Mouse (Mus musculus) testis, postnatal 14 days (tissue): ENCODE results near the gene Rbfox1.

ENCODE experiments used
- DNase-seq: peaks from one replicate; pipeline ENCODE4 v3.0.0; 2021; ENCODE audit warnings: low spot score

Gene Rbfox1

GRCm38 (mm10) chr16:7149106-7149899, 1264.1 kb downstream of the Rbfox1 start:
- no peak for DNase-seq

GRCm38 (mm10) chr16:7150201-7150791, 1265.1 kb downstream of the Rbfox1 start:
- DNase-seq: no peak

GRCm38 (mm10) chr16:7152401-7152800, 1267.2 kb downstream of the Rbfox1 start:
- no peak for DNase-seq

GRCm38 (mm10) chr16:7154671-7155070, 1269.5 kb downstream of the Rbfox1 start:
- no peak for DNase-seq

GRCm38 (mm10) chr16:7158856-7159826, 1274.0 kb downstream of the Rbfox1 start:
- DNase-seq: no peak

GRCm38 (mm10) chr16:7159827-7160217, 1274.7 kb downstream of the Rbfox1 start:
- no peak for DNase-seq

- DNase-seq: no peak
These were observed 1277.0 kb downstream of the Rbfox1 start for GRCm38 (mm10) chr16:7162168-7162567.

GRCm38 (mm10) chr16:7163688-7164087, 1278.5 kb downstream of the Rbfox1 start:
- DNase-seq: no peak

- DNase-seq: no peak
These were observed 1279.1 kb downstream of the Rbfox1 start for GRCm38 (mm10) chr16:7164153-7164737.

GRCm38 (mm10) chr16:7175960-7176359, 1290.8 kb downstream of the Rbfox1 start:
- DNase-seq: no peak

- DNase-seq: no peak
These were observed 1302.6 kb downstream of the Rbfox1 start for GRCm38 (mm10) chr16:7187788-7188187.

- no peak for DNase-seq
These were observed 1308.4 kb downstream of the Rbfox1 start for GRCm38 (mm10) chr16:7193535-7193934.

- DNase-seq: no peak
These were observed 1312.8 kb downstream of the Rbfox1 start for GRCm38 (mm10) chr16:7197953-7198352.

- no peak for DNase-seq
These were observed 1315.1 kb downstream of the Rbfox1 start for GRCm38 (mm10) chr16:7200239-7200638.

GRCm38 (mm10) chr16:7201816-7202215, 1316.7 kb downstream of the Rbfox1 start:
- DNase-seq: no peak

- DNase-seq: no peak
These were observed 1321.2 kb downstream of the Rbfox1 start for GRCm38 (mm10) chr16:7206116-7206900.

GRCm38 (mm10) chr16:7207599-7207998, 1322.4 kb downstream of the Rbfox1 start:
- DNase-seq: no peak

GRCm38 (mm10) chr16:7212756-7213155, 1327.6 kb downstream of the Rbfox1 start:
- DNase-seq: no peak

- no peak for DNase-seq
These were observed 1338.1 kb downstream of the Rbfox1 start for GRCm38 (mm10) chr16:7223265-7223664.

- DNase-seq: no peak
These were observed 1340.8 kb downstream of the Rbfox1 start for GRCm38 (mm10) chr16:7226000-7226399.

- no peak for DNase-seq
These were observed 1343.1 kb downstream of the Rbfox1 start for GRCm38 (mm10) chr16:7228246-7228645.
